Mouse (Mus musculus) hindbrain, embryonic 15.5 days (tissue): ENCODE data around the gene Ppt2. TPM values are rescaled to one million over a fixed set of nuclear protein-coding genes. Genes with fewer than 3 reads are reported as not detected.

ENCODE experiments used
- ATAC-seq: fragments of 200-750 bp; cut with Nextera tagmentation; 2 replicates; pipeline ENCODE4 v1.8.0; 2017; ENCODE audit warnings: low read depth, moderate number of reproducible peaks, moderate TSS enrichment; ENCODE audit not compliant: low FRiP score
- H3K27ac ChIP-seq: fragments of 300-500 bp; sonication (generic); replicated peaks from 2 replicates; pipeline ENCODE4 v1.5.1; 2015; ENCODE audit warnings: mild to moderate bottlenecking, inconsistent platforms
- H3K27me3 ChIP-seq: fragments of 300-500 bp; sonication (generic); 2 replicates; pipeline ENCODE4 v1.6.1; 2015; ENCODE audit warnings: control low read depth, inconsistent platforms
- H3K36me3 ChIP-seq: fragments of 300-500 bp; sonication (generic); 2 replicates; pipeline ENCODE4 v1.6.1; 2015; ENCODE audit warnings: control low read depth, inconsistent platforms
- H3K4me1 ChIP-seq: fragments of 300-500 bp; sonication (generic); replicated peaks from 2 replicates; pipeline ENCODE4 v1.6.1; 2015; ENCODE audit warnings: control low read depth, inconsistent platforms
- H3K4me2 ChIP-seq: fragments of 300-500 bp; sonication (generic); 2 replicates; pipeline ENCODE4 v1.6.1; 2015; ENCODE audit warnings: moderate library complexity, mild to moderate bottlenecking, inconsistent platforms
- H3K4me3 ChIP-seq: fragments of 300-500 bp; sonication (generic); 2 replicates; pipeline ENCODE4 v1.5.1; 2015; ENCODE audit warnings: mild to moderate bottlenecking, inconsistent platforms
- H3K9ac ChIP-seq: fragments of 300-500 bp; sonication (generic); 2 replicates; pipeline ENCODE4 v1.6.1; 2015; ENCODE audit warnings: inconsistent platforms
- H3K9me3 ChIP-seq: fragments of 300-500 bp; sonication (generic); 2 replicates; pipeline ENCODE4 v1.6.1; 2016; ENCODE audit warnings: control low read depth, inconsistent platforms
- WGBS: fragments of 180-500 bp; shearing (Covaris S2); methylation state at CpG from one replicate; pipeline ENCODE4 v1.1.7; 2015; 5-methylcytosine and 5-hydroxymethylcytosine counted together
- polyA plus RNA-seq: library from polyadenylated mRNA; unstranded; fragments of >200 nt; fragmentation: Nextera tagmentation; extraction: Ambion mirVana; gene quantifications from 2 replicates; pipeline ENCODE4 v1.2.1, GENCODE M21; 2015

Ppt2 gene
- polyA plus RNA-seq, 1 experiment from 2014 or later: 20.4 TPM

DNA sequence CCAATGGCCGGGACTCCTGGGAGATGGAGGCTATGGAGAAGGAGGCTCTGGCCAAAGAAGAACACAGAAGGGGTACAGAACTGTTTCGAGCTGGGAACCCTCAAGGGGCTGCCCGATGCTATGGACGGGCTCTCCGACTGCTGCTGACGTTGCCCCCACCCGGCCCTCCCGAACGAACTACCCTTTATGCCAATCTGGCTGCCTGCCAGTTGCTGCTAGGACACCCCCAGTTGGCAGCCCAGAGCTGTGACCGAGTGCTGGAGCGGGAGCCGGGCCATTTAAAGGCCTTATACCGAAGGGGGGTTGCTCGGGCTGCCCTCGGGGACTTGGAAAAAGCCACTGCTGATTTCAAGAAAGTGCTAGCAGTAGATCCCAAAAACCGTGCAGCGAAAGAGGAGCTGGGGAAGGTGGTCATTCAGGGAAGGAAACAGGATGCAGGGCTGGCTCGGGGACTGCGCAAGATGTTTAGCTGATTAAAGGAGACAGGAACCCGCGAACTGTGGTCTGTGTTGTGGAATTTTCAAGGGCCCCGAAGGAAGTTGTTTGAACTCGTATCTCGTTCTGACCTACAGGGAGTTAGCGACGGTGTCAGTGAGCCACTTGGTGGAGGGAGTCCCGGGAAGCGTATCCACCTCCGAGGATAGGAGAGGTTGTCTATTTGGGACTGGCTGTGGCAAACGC, 17.7 kb upstream of the Ppt2 start:
- H3K4me3 ChIP-seq: peak overlapping the region; percentile 100; the same call in 1 of the 2 replicates

GRCm38 (mm10) chr17:34645256-34645829, 17.0 kb upstream of the Ppt2 start:
- Histone ChIP-seq H3K4me3 (peak overlapping the region; percentile 65), H3K4me2 (peak overlapping the region; percentile 69), H3K27ac (peak overlapping the region; percentile 80; the same call in 1 of the 2 replicates), H3K9ac (peak overlapping the region; percentile 78), H3K27me3 (no peaks in the 10 kb centered on the region), H3K36me3 (peaks cover 16% of the 10 kb centered on the region), H3K4me1 (peaks cover 40% of the 10 kb centered on the region), H3K9me3 (no peaks in the 10 kb centered on the region)
- no peak for ATAC-seq
- 45% methylated on average over 10 of the region's 10 CpGs for WGBS

More for the DNA sequence above, 17.7 kb upstream of the Ppt2 start:
- Histone ChIP-seq H3K27me3 (no peaks in the 10 kb centered on the region), H3K4me2 (peak overlapping the region; percentile 93), H3K9ac (no peak overlapping the region), H3K27ac (no peak overlapping the region), H3K36me3 (peaks cover 22% of the 10 kb centered on the region), H3K4me1 (peaks cover 37% of the 10 kb centered on the region), H3K9me3 (no peaks in the 10 kb centered on the region)
- ATAC-seq: no peak
- WGBS: 87% methylated on average over 30 of the region's 30 CpGs

DNA sequence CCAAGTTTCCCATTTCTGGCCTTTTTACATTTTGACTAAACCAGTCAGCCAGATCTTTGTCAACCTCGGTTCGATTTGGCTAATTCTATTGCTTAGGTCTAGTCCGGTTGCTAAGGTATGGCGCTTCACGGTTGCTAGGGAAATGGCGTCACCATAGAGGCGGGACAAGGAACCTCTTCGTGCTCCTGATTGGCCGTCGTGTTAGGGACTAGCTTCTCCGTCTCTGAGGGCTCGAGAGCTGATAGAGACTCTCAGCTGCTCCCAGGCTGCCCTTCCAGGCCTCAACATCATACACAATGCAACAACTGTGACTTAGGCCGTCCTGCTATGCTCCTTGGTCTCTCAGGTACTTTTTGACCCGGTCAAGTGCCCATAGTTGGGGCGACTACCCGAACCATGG, 16.3 kb upstream of the Ppt2 start, which contains the start of gene Fkbpl:
TSS of gene Fkbpl (plus strand) at position 157 of the 400 bp plus-strand sequence.
- Histone ChIP-seq H3K4me2 (peak within 1 kb of the TSS; percentile 69), H3K27me3 (no peaks in the 10 kb centered on the region), H3K9me3 (no peaks in the 10 kb centered on the region), H3K27ac (peak within 1 kb of the TSS; percentile 80), H3K4me3 (peak within 1 kb of the TSS; percentile 65), H3K9ac (peak within 1 kb of the TSS; percentile 78), H3K36me3 (peaks cover 8% of the 10 kb centered on the region), H3K4me1 (peaks cover 40% of the 10 kb centered on the region)
- peak; percentile 78 for ATAC-seq
- under 1% methylated on average over 16 of the region's 16 CpGs for WGBS

DNA sequence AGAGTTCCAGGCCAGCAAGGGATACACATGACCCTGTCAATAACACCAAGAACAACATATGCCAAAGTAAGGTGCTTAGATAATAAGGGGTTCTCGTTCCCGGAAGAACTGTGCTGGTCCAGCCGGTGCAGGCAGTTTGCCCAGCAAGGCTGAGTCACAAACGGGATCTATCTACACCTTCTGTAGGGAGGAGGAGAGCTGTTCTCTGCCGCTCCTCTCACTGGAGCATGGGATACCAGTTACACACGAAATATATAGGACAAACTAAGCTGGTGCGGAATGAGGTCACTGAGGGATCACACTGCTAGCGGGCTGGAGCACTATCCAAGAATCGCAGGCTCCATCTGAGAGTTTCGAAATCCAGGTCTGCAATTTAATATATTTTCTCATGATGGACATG, 15.6 kb upstream of the Ppt2 start:
- no peak overlapping the region for H3K9ac ChIP-seq
- H3K27ac ChIP-seq: peak overlapping the region; percentile 61; the same call in 1 of the 2 replicates
- no peaks in the 10 kb centered on the region for H3K27me3 ChIP-seq
- ATAC-seq: no peak
- H3K36me3 ChIP-seq: peaks cover 2% of the 10 kb centered on the region
- no peak overlapping the region for H3K4me3 ChIP-seq
- 86% methylated on average over 10 of the region's 10 CpGs for WGBS
- peaks cover 40% of the 10 kb centered on the region for H3K4me1 ChIP-seq
- H3K4me2 ChIP-seq: no peak overlapping the region
- no peaks in the 10 kb centered on the region for H3K9me3 ChIP-seq

DNA sequence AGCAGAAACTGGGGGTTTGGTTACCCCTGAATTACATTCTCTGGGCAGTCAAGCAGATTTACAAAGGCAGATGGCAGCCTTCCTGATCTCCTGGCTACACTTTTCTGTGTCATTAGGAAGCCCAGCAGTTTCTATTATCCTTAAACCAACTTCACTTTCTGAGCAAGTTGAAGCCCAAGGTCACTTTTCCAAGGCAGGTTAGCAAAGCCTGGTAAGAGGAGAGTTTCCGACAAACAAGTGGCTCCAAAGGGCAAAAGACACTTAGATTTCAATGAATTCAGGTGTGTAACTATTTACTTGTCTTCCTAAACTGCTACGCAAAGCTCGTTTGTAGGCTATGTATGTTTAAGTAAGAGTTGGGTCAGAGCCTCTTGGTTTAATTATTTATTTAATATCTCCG, 15.1 kb upstream of the Ppt2 start:
- no peaks in the 10 kb centered on the region for H3K9me3 ChIP-seq

DNA sequence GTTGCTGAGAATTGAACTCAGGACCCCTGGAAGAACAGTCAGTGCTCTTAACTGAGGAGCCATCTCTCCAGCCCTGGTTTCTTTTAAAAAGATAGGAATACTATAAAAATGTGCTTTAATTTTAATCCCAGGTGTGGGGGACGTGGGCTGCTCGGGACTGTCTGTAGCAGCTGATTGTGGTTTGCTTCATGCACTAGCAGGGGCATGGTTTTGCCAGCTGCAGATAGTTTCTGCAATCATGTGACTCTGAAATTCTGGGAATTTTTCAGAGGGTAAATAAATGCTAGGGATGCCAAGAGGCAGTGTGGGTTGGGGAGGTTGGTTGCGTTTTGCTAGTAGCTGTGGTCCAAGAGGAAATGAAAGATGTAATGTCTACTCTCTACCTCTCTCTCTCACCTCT, 13.6 kb upstream of the Ppt2 start:
- no peak overlapping the region for H3K4me2 ChIP-seq
- no peak overlapping the region for H3K4me3 ChIP-seq
- no peak overlapping the region for H3K27ac ChIP-seq
- WGBS: 89% methylated on average over 3 of the region's 3 CpGs
- no peaks in the 10 kb centered on the region for H3K36me3 ChIP-seq
- H3K9ac ChIP-seq: no peak overlapping the region
- H3K27me3 ChIP-seq: no peaks in the 10 kb centered on the region
- H3K9me3 ChIP-seq: no peaks in the 10 kb centered on the region
- peaks cover 28% of the 10 kb centered on the region for H3K4me1 ChIP-seq
- ATAC-seq: no peak

More for the DNA sequence above, 15.1 kb upstream of the Ppt2 start:
- Histone ChIP-seq H3K4me3 (no peak overlapping the region), H3K4me1 (peaks cover 37% of the 10 kb centered on the region), H3K27me3 (no peaks in the 10 kb centered on the region), H3K9ac (no peak overlapping the region), H3K36me3 (no peaks in the 10 kb centered on the region), H3K4me2 (no peak overlapping the region), H3K27ac (no peak overlapping the region)
- no peak for ATAC-seq
- 92% methylated on average over 4 of the region's 4 CpGs for WGBS

DNA sequence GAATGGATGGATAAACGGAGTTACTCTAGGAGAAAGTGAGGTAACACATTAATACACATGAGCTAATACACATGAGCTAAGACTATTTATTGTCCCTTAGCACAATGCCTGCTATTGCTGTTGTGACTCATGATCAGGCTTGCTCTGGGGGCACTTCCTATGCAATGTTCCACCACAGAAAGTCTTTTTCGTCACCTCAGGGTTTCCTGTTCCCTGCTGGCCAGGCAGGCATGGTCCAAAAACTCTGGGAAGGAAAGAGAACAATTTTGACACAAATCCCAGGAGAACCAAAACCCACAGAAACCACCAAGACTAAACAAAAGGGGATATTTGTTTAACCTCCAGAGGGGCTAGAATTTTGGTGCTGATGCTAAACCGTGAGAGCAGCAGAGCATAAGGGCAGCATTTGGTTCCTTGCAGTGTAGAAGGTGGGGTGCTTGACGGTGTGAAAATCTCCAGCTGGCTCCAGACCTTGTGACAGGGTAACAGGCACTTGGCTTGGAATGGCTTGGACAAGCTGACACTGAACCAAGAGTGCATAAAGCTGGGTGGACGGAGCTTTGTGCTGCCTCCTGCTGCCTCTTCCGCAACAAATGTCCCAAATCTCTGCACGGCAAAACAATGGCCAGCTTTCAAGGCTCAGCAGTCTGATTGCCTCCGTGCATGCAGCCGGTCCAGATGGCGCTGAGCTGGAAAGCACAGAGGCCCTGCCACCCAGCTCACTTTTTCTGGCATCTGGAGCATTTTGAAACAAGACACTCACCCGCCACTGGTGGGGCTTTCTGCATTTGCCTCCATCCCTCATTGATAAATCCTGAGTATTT, 12.7 kb upstream of the Ppt2 start:
- no peaks in the 10 kb centered on the region for H3K36me3 ChIP-seq
- no peak overlapping the region for H3K4me3 ChIP-seq
- no peaks in the 10 kb centered on the region for H3K9me3 ChIP-seq
- 18% methylated on average over 11 of the region's 11 CpGs for WGBS
- peak overlapping the region; percentile 77 for H3K27ac ChIP-seq
- no peak overlapping the region for H3K4me2 ChIP-seq
- no peaks in the 10 kb centered on the region for H3K27me3 ChIP-seq
- peaks cover 20% of the 10 kb centered on the region for H3K4me1 ChIP-seq
- ATAC-seq: no peak
- H3K9ac ChIP-seq: 0 out of 2 replicates have a peak overlapping the region, but pooled peaks have one; percentile 14

GRCm38 (mm10) chr17:34639461-34640255, 11.3 kb upstream of the Ppt2 start:
- no peaks in the 10 kb centered on the region for H3K36me3 ChIP-seq
- no peak overlapping the region for H3K9ac ChIP-seq
- H3K4me1 ChIP-seq: peaks cover 9% of the 10 kb centered on the region
- no peaks in the 10 kb centered on the region for H3K27me3 ChIP-seq
- no peak for ATAC-seq
- H3K4me3 ChIP-seq: no peak overlapping the region
- H3K4me2 ChIP-seq: no peak overlapping the region
- H3K9me3 ChIP-seq: no peaks in the 10 kb centered on the region
- 84% methylated on average over 7 of the region's 7 CpGs for WGBS
- H3K27ac ChIP-seq: no peak overlapping the region

DNA sequence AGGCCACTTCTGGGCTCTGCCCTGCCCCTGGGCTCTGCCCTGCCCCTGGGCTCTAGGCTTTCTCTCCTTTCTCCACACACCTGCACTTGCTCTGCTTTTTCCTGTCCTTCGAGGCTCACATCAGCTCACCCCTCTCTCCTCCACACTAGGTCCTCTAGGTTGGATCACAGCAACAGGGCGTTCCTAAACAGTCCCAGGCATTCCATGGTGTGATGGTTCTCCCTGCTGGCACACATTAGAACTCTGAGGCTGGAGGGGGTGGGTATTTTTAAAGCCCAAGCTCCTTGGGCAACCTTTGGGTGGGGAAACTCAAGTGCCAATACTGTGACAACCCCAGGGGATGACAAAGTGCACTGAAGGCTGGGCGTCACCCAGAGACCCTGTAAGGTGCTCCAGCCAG, 9.1 kb upstream of the Ppt2 start:
- H3K9ac ChIP-seq: no peak overlapping the region
- no peaks in the 10 kb centered on the region for H3K9me3 ChIP-seq
- no peak overlapping the region for H3K4me2 ChIP-seq
- no peak overlapping the region for H3K27ac ChIP-seq
- no peak for ATAC-seq
- no peak overlapping the region for H3K4me3 ChIP-seq
- H3K27me3 ChIP-seq: 0 out of 2 replicates have a peak, but pooled peaks cover 7% of the 10 kb centered on the region
- WGBS: 73% methylated on average over 3 of the region's 3 CpGs
- no peaks in the 10 kb centered on the region for H3K36me3 ChIP-seq
- peaks cover 10% of the 10 kb centered on the region for H3K4me1 ChIP-seq

DNA sequence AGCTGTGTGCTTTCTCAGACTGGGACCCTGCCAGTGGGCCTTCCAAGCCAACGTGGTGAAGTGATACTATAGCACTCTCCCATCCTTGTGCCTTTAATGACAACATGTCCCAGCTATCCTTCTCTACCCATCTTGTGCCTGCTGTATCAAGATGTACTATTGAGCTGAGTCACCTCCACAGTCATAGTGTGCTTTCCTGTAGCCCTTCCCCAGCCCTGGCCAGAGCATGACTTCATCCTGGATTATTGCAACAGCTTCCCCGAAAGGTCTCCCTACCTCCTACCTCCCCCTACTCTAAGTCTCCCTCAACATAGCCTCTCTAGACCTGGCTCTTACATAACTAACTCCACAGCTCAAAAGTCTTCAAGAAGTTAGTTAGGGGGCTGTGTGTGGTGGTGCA, 7.4 kb upstream of the Ppt2 start:
- no peak overlapping the region for H3K27ac ChIP-seq
- no peak overlapping the region for H3K9ac ChIP-seq
- H3K27me3 ChIP-seq: peaks cover 13% of the 10 kb centered on the region
- ATAC-seq: no peak
- no peak overlapping the region for H3K4me3 ChIP-seq
- WGBS: 74% methylated on average over 2 of the region's 2 CpGs
- no peak overlapping the region for H3K4me2 ChIP-seq
- H3K9me3 ChIP-seq: no peaks in the 10 kb centered on the region
- H3K4me1 ChIP-seq: peaks cover 19% of the 10 kb centered on the region
- H3K36me3 ChIP-seq: no peaks in the 10 kb centered on the region

- no peak for ATAC-seq
- H3K27ac ChIP-seq: no peak overlapping the region; the same call in 1 of the 2 replicates
- H3K9me3 ChIP-seq: no peaks in the 10 kb centered on the region
- 2% methylated on average over 26 of the region's 26 CpGs for WGBS
- peak overlapping the region; percentile 85 for H3K4me3 ChIP-seq
- H3K4me1 ChIP-seq: peaks cover 50% of the 10 kb centered on the region
- H3K27me3 ChIP-seq: peaks cover 13% of the 10 kb centered on the region
- H3K36me3 ChIP-seq: no peaks in the 10 kb centered on the region
- H3K9ac ChIP-seq: peak overlapping the region; percentile 40; the same call in 1 of the 2 replicates
- H3K4me2 ChIP-seq: peak overlapping the region; percentile 96
Observed at GRCm38 (mm10) chr17:34632261-34632691, 4.0 kb upstream of the Ppt2 start.
